Mouse (Mus musculus): ENCODE measurements around the gene Kcnk5.

Kcnk5 gene

GRCm38 (mm10) chr14:20165413-20165812, 16.2 kb downstream of the Kcnk5 start:
- in situ Hi-C loops (cut with MboI, MseI): no loop called here

- in situ Hi-C loops (cut with MboI, MseI): no loop called here
Observed at GRCm38 (mm10) chr14:20164438-20164837, 17.2 kb downstream of the Kcnk5 start.

GRCm38 (mm10) chr14:20162686-20163085, 18.9 kb downstream of the Kcnk5 start:
- in situ Hi-C loops (cut with MboI, MseI): no loop called here

GRCm38 (mm10) chr14:20158727-20159681, 22.6 kb downstream of the Kcnk5 start:
- in situ Hi-C loops (cut with MboI, MseI): no loop called here

GRCm38 (mm10) chr14:20157595-20157994, 24.0 kb downstream of the Kcnk5 start:
- in situ Hi-C loops (cut with MboI, MseI): no loop called here

- in situ Hi-C loops (cut with MboI, MseI): no loop called here
Observed at GRCm38 (mm10) chr14:20155718-20156117, 25.9 kb downstream of the Kcnk5 start.

GRCm38 (mm10) chr14:20154937-20155336, 26.7 kb downstream of the Kcnk5 start:
- in situ Hi-C loops (cut with MboI, MseI): no loop called here

- in situ Hi-C loops (cut with MboI, MseI): no loop called here
Observed at GRCm38 (mm10) chr14:20154245-20154644, 27.4 kb downstream of the Kcnk5 start.

GRCm38 (mm10) chr14:20149127-20150080, 32.2 kb downstream of the Kcnk5 start:
- in situ Hi-C loops (cut with MboI, MseI): no loop called here

GRCm38 (mm10) chr14:20148514-20148913, 33.1 kb downstream of the Kcnk5 start:
- in situ Hi-C loops (cut with MboI, MseI): no loop called here

- in situ Hi-C loops (cut with MboI, MseI): no loop called here
Observed at GRCm38 (mm10) chr14:20147854-20148253, 33.8 kb downstream of the Kcnk5 start.

GRCm38 (mm10) chr14:20144093-20144492, 37.5 kb downstream of the Kcnk5 start:
- in situ Hi-C loops (cut with MboI, MseI): no loop called here

- in situ Hi-C loops (cut with MboI, MseI): no loop called here
Observed at GRCm38 (mm10) chr14:20138484-20139355, 42.9 kb downstream of the Kcnk5 start, which contains the start of gene Saysd1. Gene Saysd1 (minus strand): TSS chr14:20138534.

- in situ Hi-C loops (cut with MboI, MseI): no loop called here
Observed at GRCm38 (mm10) chr14:20134965-20135671, 46.5 kb downstream of the Kcnk5 start.

- in situ Hi-C loops (cut with MboI, MseI): no loop called here
Observed at GRCm38 (mm10) chr14:20128162-20128561, 53.4 kb downstream of the Kcnk5 start.

- in situ Hi-C loops (cut with MboI, MseI): no loop called here
Observed at GRCm38 (mm10) chr14:20127406-20128087, 54.1 kb downstream of the Kcnk5 start.

- in situ Hi-C loops (cut with MboI, MseI): loop anchor here (5.0 kb wide), 1 partner anchor 141 kb away; no protein-coding TSS in a partner anchor
Observed at GRCm38 (mm10) chr14:20120868-20121267, 60.7 kb downstream of the Kcnk5 start.

GRCm38 (mm10) chr14:20120012-20120411, 61.6 kb downstream of the Kcnk5 start:
- in situ Hi-C loops (cut with MboI, MseI): loop anchor here (5.0 kb wide), 1 partner anchor 142 kb away; no protein-coding TSS in a partner anchor

GRCm38 (mm10) chr14:20116149-20116605, 65.4 kb downstream of the Kcnk5 start:
- in situ Hi-C loops (cut with MboI, MseI): no loop called here

GRCm38 (mm10) chr14:20114951-20115350, 66.7 kb downstream of the Kcnk5 start:
- in situ Hi-C loops (cut with MboI, MseI): no loop called here

All from T-helper 1 cell (primary cell).